Mouse (Mus musculus): ENCODE results near the gene Gja4.

- no peak for TF ChIP-seq POLR2A (IDR thresholded peaks at IDR 0.05; ENCODE audit: extremely low read depth, insufficient read depth, low read length)
- TF ChIP-seq CTCF (IDR thresholded peaks at IDR 0.05; ENCODE audit: extremely low read depth, insufficient read depth, low read length): no peak
Observed at GRCm38 (mm10) chr4:127311561-127311960, 2.3 kb downstream of the Gja4 start.
